Mouse (Mus musculus): ENCODE measurements at regions not wholly inside any gene's neighbourhood (a gene's known extent, or its start where the extent isn't known, plus 50 kb on each side); places are given as distances from the start of the nearest gene placed in this dataset.

DNA sequence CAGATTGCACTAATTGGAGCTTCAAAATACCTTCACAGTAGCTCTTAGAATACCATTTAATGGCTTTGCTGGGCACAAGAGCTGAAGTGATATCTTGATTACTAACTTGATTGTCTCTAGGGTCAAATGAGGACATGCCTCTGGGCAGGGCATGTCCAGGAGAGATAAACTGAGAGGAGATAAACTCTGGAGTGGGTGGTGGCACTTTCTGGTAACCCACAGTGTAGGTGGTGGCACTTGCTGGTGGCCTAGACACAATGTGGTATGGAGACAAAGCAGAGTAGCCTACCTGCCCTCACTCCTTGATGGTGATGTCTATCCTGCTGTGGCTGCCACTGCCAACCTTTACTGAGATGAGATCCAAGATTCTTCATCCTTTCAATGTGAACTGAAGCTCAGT, 61.7 kb upstream of the Tgfbr2 start:
- no peak for DNase-seq (ENCODE audit: extremely low read depth, insufficient read length, low spot score)

GRCm38 (mm10) chr9:116234170-116234569, 59.0 kb upstream of the Tgfbr2 start:
- peak; percentile 37 for DNase-seq (ENCODE audit: extremely low read depth, insufficient read length, low spot score)

GRCm38 (mm10) chr9:116232386-116232785, 57.2 kb upstream of the Tgfbr2 start:
- no peak for DNase-seq (ENCODE audit: extremely low read depth, insufficient read length, low spot score)

DNA sequence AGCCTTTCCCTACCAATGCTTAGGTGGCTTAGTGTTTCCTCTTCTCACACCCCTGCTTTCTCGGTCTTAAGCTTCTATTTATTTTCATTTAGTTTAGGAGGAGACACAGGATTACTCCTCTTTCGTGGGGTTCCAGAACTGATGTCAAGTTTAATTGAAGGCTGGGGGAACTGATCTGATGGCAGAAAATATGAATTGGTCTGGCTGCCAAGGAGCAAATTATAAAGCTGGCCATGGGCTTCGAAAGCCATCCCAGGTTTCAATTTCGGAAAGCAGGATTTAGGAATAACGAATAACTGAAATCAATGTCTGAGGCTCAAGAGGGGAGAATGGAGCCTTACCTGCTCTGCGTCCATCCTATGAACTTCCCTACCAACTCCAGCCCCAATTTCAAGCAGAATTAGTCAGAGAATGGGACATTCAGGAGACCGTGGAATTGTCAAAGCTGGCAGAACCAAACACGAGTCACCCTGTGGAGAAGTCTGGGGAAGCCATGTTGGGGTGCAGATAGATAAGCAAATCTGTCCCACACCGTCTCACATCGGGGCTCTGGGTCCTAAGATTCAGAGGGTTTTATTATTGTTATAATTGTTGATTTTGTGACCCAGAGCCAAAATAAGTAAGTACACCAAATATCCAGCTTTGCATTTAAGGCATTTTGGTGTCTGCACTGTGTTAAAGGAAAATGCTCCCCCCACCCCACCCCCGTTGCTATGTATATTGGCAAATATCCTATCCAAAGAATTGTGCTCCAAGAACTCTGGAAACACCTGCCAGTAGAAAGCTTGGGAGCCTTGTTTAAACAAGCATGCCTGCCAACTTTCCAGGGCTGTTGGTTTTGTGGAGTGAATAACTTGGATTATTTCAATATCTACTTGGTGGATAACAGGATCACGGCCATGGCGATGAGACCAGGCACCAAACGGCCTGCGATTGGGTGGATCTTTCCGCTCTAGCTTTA, 56.5 kb upstream of the Tgfbr2 start:
- peak; percentile 63 for DNase-seq (ENCODE audit: extremely low read depth, insufficient read length, low spot score)

GRCm38 (mm10) chr9:116230346-116230745, 55.2 kb upstream of the Tgfbr2 start:
- no peak for DNase-seq (ENCODE audit: extremely low read depth, insufficient read length, low spot score)

- DNase-seq (ENCODE audit: extremely low read depth, insufficient read length, low spot score): no peak
Observed at GRCm38 (mm10) chr9:116228443-116228842, 53.3 kb upstream of the Tgfbr2 start.

DNA sequence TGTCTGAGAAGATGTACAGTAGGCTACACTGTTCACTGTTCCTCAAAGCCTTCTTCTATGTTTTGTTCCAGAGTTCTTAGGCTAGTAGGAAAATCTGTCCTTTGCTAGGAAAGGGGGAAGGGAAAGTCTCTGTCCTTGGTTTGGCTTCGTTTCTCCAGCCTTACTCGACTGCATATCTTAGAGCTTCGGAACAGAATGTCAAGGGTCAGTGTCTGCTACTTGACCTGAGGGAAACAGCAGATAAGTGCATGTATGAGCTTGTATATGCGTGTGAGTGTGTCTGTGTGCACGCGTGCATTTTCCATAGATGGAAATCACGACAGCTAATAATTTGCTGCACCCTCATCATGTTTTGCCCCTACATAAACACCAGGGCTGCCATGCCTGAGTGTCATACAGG, 52.6 kb upstream of the Tgfbr2 start:
- no peak for DNase-seq (ENCODE audit: extremely low read depth, insufficient read length, low spot score)
